Mouse (Mus musculus) G1E (cell line): ENCODE data around the gene Rap1gap2.

Experiments
- CTCF ChIP-seq: IDR thresholded peaks from 2 replicates; pipeline ENCODE4 v1.5.1; 2012; ENCODE audit warnings: low read depth, low read length, inconsistent platforms, mixed read lengths
- GATA2 ChIP-seq: IDR thresholded peaks from 2 replicates; pipeline ENCODE4 v1.6.1; 2012; ENCODE audit warnings: low read depth, low read length, inconsistent platforms, borderline replicate concordance
- POLR2AphosphoS5 ChIP-seq: IDR thresholded peaks from 2 replicates; pipeline ENCODE4 v1.6.1; 2012; ENCODE audit warnings: low read depth, low read length, inconsistent platforms; ENCODE audit not compliant: insufficient replicate concordance

DNA sequence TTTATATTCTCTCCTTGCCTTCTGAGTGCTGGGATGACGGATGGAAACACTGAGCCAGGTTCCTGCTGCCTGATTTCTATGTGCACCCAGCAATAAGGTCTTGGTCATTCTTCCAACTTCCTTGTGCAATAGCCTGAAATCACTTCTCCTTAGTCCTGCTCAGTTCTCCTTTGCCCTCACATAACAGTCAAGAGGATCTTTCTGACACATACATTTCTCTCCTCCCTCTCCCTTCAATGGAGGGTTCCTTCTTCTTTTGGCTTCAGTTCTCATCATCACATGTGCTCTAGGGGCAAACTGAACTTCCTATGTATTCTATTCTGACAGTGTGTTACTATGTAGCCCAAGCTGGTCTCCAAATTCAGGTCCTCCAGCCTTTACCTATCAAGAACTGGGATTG lies 37.3 kb upstream of the Rap1gap2 start:
- TF ChIP-seq CTCF (no peak), POLR2AphosphoS5 (no peak), GATA2 (no peak)
